In the genomic region with DNA sequence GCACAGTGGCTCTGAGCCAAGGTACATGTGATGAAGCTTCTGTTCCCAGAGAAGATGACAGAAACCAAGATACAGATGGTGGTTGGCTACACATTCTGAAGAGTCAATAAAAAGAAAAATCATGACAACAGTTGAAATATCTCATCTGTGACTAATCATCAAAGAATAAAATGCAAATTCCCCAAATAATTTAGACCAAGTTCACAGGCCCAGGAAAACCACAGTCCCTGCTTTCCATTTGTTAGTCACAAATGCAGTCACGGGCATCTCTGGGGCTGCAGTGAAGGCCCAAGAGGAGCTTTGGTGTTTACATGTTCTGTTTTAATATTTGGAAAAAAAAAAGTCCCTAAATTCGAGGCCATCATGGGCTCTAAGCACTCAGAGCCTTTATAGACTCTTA, we compare ENCODE assay signal across 32 mouse cellular contexts.
DNase-seq lines count a peak whose midpoint lies in the region; ATAC-seq and TF ChIP-seq lines count a peak whose summit lies in the region.
"Had no signal": no experiment of that assay in that cellular context is flagged by ENCODE, and none has a peak within 500 bp of the region (broad histone marks: within the 10 kb centered on the region; RNA-seq: fewer than 3 reads in every experiment).

No protein-coding gene starts in this region.

- no peak for TF ChIP-seq POLR2A in brain, embryonic 14.5 days (IDR thresholded peaks at IDR 0.05; ENCODE audit: borderline replicate concordance, extremely low read depth, insufficient read depth, insufficient read length, poor library complexity, severe bottlenecking)

- WGBS in kidney, postnatal 0 days, result 45% methylated on average over 2 of the region's 2 CpGs
- 65% methylated on average over 2 of the region's 2 CpGs for WGBS in kidney, embryonic 14.5 days

- H3K27ac ChIP-seq in kidney, postnatal 0 days, result no peak overlapping the region
- no peak overlapping the region for H3K27ac ChIP-seq in kidney, embryonic 14.5 days (ENCODE audit: low read depth, low read length)
- H3K27ac ChIP-seq: embryonic facial prominence, embryonic 15.5 days; forebrain, embryonic 10.5 days; forebrain, embryonic 13.5 days; gastrocnemius, adult 2 months; heart, embryonic 15.5 days; hindbrain, embryonic 10.5 days; hindbrain, embryonic 13.5 days; intestine, embryonic 15.5 days had no signal

- H3K9me3 ChIP-seq in kidney, postnatal 0 days (replicated peaks; ENCODE audit: low read length), result no peaks in the 10 kb centered on the region
- no peaks in the 10 kb centered on the region; the same call in 1 of the 2 replicates for H3K9me3 ChIP-seq in kidney, embryonic 14.5 days (ENCODE audit: control insufficient read depth, low read length)
- H3K9me3 ChIP-seq: embryonic facial prominence, embryonic 15.5 days; heart, embryonic 15.5 days; hindbrain, embryonic 13.5 days; intestine, embryonic 15.5 days had no signal

- TF ChIP-seq CTCF in kidney, postnatal 0 days (IDR thresholded peaks at IDR 0.05; ENCODE audit: low read depth), result no peak
- no peak for TF ChIP-seq CTCF in brain, embryonic 14.5 days (IDR thresholded peaks at IDR 0.05; ENCODE audit: borderline replicate concordance, extremely low read depth, insufficient read depth, insufficient read length)

- H3K36me3 ChIP-seq in kidney, postnatal 0 days (ENCODE audit: insufficient read depth, low read length), result no peaks in the 10 kb centered on the region
- H3K36me3 ChIP-seq in kidney, embryonic 14.5 days (ENCODE audit: control insufficient read depth, insufficient read depth, low read length), result no peaks in the 10 kb centered on the region
- H3K36me3 ChIP-seq: embryonic facial prominence, embryonic 15.5 days; forebrain, embryonic 10.5 days; heart, embryonic 12.5 days; heart, embryonic 15.5 days; hindbrain, embryonic 10.5 days; hindbrain, embryonic 13.5 days; intestine, embryonic 15.5 days had no signal

- no peaks in the 10 kb centered on the region for H3K4me1 ChIP-seq in kidney, postnatal 0 days (replicated peaks; ENCODE audit: insufficient read depth, low read length)
- H3K4me1 ChIP-seq in kidney, embryonic 14.5 days (ENCODE audit: control insufficient read depth, insufficient read depth, low read length), result no peaks in the 10 kb centered on the region
- H3K4me1 ChIP-seq: embryonic facial prominence, embryonic 15.5 days; forebrain, embryonic 13.5 days; heart, embryonic 12.5 days; heart, embryonic 15.5 days; hindbrain, embryonic 13.5 days; intestine, embryonic 15.5 days had no signal

- ATAC-seq in kidney, postnatal 0 days (replicated peaks; ENCODE audit: low FRiP score, low read depth), result no peak
- ATAC-seq in kidney, embryonic 14.5 days (ENCODE audit: low FRiP score, low TSS enrichment), result no peak
- ATAC-seq: activated CD4-positive, CD25-positive, alpha-beta regulatory T cell, adult 4 months; CD4-positive, CD25-positive, alpha-beta regulatory T cell, adult 4 months; forebrain, embryonic 13.5 days; forebrain, embryonic 16.5 days; hindbrain, embryonic 16.5 days; intestine, embryonic 15.5 days had no signal

- no peaks in the 10 kb centered on the region for H3K27me3 ChIP-seq in kidney, postnatal 0 days (ENCODE audit: insufficient read depth, low read length)
- no peaks in the 10 kb centered on the region for H3K27me3 ChIP-seq in kidney, embryonic 14.5 days (ENCODE audit: control insufficient read depth, insufficient read depth, low read length)
- H3K27me3 ChIP-seq: embryonic facial prominence, embryonic 15.5 days; forebrain, embryonic 13.5 days; heart, embryonic 12.5 days; heart, embryonic 15.5 days; hindbrain, embryonic 13.5 days; intestine, embryonic 15.5 days had no signal

- no peak overlapping the region for H3K9ac ChIP-seq in kidney, postnatal 0 days (ENCODE audit: low read depth, low read length)
- no peak overlapping the region for H3K9ac ChIP-seq in kidney, embryonic 14.5 days (ENCODE audit: low read depth, low read length)
- H3K9ac ChIP-seq: embryonic facial prominence, embryonic 15.5 days; forebrain, embryonic 13.5 days; heart, embryonic 12.5 days; heart, embryonic 15.5 days; hindbrain, embryonic 13.5 days; intestine, embryonic 15.5 days had no signal

- no peak overlapping the region for H3K4me2 ChIP-seq in kidney, postnatal 0 days (ENCODE audit: low read length)
- H3K4me2 ChIP-seq in kidney, embryonic 14.5 days (replicated peaks; ENCODE audit: low read depth, low read length), result no peak overlapping the region
- H3K4me2 ChIP-seq: embryonic facial prominence, embryonic 15.5 days; forebrain, embryonic 13.5 days; heart, embryonic 12.5 days; heart, embryonic 15.5 days; hindbrain, embryonic 13.5 days; intestine, embryonic 15.5 days had no signal

- DNase-seq in kidney, postnatal 0 days (ENCODE audit: low spot score), result peak; percentile 50
- peak; percentile 64 for DNase-seq in 3T3-L1 (ENCODE audit: low read depth, low spot score)
- peak; percentile 6 for DNase-seq in brain, embryonic 14.5 days (ENCODE audit: low read depth)
- no peak for DNase-seq in layer of hippocampus, adult 8-10 months (ENCODE audit: low spot score in 2 of 2)
- DNase-seq in frontal cortex, postnatal 10 days (ENCODE audit: low spot score in 2 of 2), result no peak
- DNase-seq: adrenal gland, postnatal 10 days; adrenal gland, postnatal 36 days; cerebellum, adult 11 months; cerebellum, adult 2 months; cerebellum, adult 9-11 months; cerebellum, postnatal 25 days; embryo, embryonic 11 days; gastrocnemius, adult 2 months; gastrocnemius, postnatal 14 days; heart, adult 18-20 months; heart, postnatal 10 days; heart, postnatal 36 days; kidney, adult 11 months had no signal

- no peak overlapping the region for H3K4me3 ChIP-seq in kidney, postnatal 0 days (replicated peaks; ENCODE audit: low read depth, low read length)
- H3K4me3 ChIP-seq in kidney, embryonic 14.5 days (ENCODE audit: low read length), result no peak overlapping the region
- H3K4me3 ChIP-seq: embryonic facial prominence, embryonic 15.5 days; erythroblast, embryonic 14.5 days; forebrain, embryonic 10.5 days; forebrain, embryonic 13.5 days; gastrocnemius, adult 2 months; heart, embryonic 12.5 days; heart, embryonic 15.5 days; hindbrain, embryonic 10.5 days; hindbrain, embryonic 13.5 days; intestine, embryonic 15.5 days had no signal

Comparison
In these comparisons a context has a peak if more than half of its experiments do, and no peak if none do; other contexts are left out.
1. DNase-seq: peak in kidney, postnatal 0 days (single experiment), 3T3-L1 (single experiment) and brain, embryonic 14.5 days (single experiment); none in layer of hippocampus, adult 8-10 months (0 of 2) and frontal cortex, postnatal 10 days (0 of 2).